Mouse (Mus musculus) T-cell, adult 2 months (primary cell): ENCODE measurements at regions not wholly inside any gene's neighbourhood (a gene's known extent, or its start where the extent isn't known, plus 50 kb on each side); places are given as distances from the start of the nearest gene placed in this dataset.
A peak's percentile ranks its signal among the peaks of the same experiment; 100 is the strongest.

Source experiments
- DNase-seq: peaks from one replicate; pipeline ENCODE4 v3.0.0; 2022; ENCODE audit warnings: low spot score

DNA sequence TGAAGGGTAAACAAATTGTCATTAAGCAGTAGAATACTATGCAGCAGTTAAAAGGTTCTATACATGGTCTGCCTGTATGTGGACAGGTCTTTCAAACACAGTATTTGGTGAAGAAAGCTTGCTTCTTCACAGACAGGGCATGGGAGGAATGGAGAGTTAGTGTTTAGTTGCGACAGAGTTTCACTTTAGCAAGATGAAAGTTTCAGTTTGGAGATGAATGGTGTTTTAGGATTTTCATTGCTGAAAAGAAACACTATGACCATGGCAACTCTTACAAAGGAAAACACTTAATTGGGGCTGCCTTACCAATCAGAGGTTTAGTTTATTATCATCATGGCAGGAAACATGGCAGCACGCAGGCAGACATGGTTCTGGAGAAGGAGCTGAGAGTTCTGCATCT, 162.2 kb upstream of the Id2 start:
- no peak for DNase-seq

DNA sequence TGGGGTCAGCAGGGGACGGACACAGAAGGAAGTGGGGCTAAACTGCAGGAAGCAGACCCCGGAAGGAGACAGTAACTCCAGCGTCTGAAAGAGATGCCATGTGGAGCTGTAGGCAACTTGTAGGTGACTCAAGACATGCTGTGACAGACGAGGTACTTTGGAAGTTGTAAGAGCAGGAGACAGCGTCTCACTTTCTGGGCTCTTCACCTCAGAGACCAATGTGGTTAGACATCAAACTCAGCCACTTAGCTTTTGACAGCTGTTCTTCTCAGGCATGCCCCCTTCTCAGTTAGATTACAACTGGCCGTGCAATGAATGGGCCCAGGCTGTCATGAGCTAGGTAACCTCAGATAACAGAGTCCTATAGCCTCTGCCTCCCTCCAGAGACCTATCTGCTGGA, 159.3 kb upstream of the Id2 start:
- DNase-seq: peak; percentile 40

GRCm38 (mm10) chr12:25254716-25255115, 157.8 kb upstream of the Id2 start:
- peak; percentile 51 for DNase-seq

DNA sequence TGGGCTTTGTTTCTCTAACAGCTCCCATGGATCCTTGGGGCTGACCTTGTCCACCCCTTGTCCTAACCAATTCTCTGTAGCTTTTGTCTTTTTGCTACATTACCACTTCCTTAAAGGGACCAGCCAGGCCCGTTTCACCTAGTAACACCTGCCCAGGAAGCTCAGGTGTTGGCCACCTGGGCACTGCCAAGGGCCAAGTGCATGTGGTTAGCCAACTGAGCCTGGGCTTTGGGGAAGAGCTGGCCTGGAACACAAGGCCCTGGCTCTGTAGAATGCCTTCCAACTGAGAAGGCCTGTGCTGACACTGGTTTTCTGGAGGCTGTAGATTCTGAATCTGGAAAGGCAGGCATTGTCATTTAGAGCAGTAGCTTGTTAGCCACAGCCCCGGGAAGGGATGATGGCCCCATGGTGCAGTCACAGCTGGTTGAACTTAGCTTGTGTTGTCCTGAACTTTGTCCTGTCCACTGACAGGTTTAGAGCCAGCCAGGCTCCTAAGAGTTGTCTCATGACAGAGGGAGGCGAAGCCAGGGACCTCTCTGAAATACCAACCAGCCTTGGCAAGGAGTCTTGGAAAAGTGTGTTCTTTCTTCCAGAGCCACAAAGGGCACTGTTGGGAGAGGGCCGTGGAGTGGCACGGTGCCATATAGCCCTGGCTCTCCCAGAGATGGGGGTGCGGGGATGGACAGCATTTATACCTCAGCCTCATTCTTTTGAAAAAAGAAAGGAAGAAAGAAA, 156.0 kb upstream of the Id2 start:
- no peak for DNase-seq

DNA sequence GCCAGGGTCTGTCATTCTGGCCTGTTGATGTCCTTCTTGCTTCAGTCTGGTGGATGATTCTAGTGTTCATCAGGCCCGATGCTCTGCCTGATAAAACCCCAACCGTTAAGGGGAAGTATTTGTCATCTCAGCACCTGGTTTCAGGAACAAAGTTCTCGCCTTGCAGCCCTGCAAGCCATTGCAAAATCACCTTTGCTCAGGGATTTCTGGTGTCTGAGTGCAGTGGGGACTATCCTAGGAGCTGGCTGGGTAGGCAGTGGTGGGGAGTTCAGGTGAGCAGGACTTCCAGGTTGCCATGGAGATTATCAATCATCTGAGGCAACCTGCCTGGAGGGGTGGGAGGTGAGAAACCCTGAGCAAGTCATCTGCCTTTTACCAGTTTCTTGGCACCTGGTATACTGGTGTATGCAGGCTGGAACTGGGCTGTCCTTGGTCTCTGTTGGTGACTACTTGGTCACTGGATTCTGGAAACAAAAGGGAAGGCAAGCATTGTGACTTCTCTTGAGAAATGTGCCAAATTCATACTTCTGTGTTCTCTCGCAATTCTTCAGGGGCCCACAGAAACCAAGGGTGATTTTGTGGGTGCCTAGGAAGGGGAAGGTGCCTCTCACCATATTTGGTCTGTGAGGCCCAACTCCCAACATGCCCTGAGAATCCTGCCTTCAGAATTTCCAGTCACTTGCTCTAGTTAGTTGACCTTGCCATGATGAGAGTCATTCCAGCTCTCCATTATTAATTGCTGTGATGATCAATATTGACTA, 154.7 kb upstream of the Id2 start:
- DNase-seq: no peak

GRCm38 (mm10) chr12:25250881-25251280, 153.9 kb upstream of the Id2 start:
- no peak for DNase-seq

GRCm38 (mm10) chr12:25248681-25249366, 151.9 kb upstream of the Id2 start:
- DNase-seq: no peak

DNA sequence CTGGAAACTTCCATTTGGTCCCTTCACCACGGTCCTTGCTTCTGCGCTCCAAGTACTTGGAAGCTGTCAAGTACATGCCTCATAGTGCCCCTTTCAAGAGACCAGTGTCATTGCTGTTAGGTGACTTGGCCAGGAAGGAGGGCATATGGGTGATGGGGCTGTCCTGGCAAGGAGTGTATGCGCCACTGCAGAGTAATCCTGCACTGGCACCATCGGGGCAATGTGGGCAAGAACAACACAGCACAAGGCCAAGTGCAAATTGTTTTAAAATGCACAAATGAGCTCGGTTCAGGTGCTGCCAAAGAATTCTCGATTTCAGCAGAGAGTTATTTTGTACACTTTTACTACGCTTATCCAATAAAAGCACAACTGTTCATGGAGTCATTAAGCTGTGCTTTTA, 149.6 kb upstream of the Id2 start:
- DNase-seq: no peak

DNA sequence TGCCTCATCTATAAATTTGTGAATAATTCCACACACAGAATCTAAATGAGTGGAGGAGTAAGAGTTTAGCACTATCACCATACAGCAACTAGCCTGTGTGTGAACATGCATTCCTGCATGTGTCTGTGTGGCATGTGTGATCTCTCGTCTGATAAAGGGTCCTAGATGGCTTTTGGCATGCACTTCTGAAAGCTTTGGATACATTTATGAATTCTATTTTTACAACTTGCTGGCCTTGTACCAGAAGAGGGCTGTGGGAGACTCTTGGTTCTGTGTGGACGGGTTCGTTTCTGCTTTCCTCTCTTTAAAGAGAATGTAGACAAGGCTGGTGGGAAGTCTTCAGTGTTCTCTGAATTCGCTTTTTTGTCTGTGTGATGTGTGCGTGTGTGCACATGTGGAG, 148.7 kb upstream of the Id2 start:
- DNase-seq: no peak

DNA sequence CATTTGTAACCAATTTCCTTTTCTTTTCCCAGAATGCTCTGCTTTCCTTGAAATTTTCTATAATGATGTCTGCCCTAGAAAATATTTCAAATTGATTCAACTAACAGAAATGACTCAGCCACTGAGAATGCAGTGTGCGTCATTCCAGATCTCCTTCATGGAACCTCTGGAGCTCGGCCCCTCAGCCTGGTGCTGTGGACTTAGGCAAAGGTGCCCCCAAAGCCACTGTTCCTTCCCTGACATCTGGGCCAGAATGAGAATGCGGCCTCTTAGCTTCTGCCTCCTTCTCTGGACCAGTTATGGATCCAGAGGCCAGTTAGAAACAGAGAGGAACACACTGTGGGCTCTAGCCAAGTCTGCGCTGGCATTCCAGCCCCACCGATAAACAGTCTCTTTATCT, 148.3 kb upstream of the Id2 start:
- DNase-seq: no peak

- no peak for DNase-seq
Observed at GRCm38 (mm10) chr12:25244666-25245065, 147.7 kb upstream of the Id2 start.

DNA sequence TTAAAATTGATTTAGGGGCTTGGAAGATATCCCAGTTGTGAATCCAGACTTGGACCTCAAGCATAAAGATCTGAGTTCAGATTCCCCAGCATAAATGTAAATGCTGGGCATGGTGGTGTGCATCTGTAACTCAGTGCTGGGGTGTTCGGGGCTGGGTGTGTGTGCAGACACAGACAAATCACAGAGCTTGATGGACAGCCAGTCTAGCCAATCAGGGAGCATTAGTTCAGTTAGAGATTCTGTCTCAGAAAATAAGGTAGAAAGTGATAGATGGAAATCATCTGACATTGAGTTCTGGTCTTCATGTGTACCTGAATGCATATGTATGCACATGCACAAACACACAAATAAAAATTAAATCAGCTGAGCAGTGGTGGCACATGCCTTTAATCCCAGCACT, 147.0 kb upstream of the Id2 start:
- no peak for DNase-seq

DNA sequence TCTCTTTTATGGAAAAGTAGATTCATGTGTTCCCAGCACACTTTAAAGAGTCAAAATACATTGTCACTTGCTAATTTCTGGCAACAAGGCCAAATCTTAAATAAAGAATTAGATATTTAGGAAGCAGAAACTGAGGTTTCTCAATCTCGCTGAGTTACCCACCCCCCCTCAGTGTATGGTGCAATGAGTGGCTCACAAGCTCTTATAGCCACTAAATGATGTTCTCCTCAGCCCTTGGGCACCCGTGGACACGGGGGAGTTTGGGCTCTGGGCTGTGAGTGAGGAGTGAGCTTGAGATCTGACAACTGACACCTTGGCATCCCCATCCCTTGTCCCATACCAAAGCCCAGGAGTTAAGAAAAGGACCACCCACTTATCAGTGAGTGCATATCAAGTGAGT, 145.4 kb upstream of the Id2 start:
- no peak for DNase-seq

- DNase-seq: peak; percentile 32
Observed at GRCm38 (mm10) chr12:25241675-25242074, 144.7 kb upstream of the Id2 start.

- no peak for DNase-seq
Observed at GRCm38 (mm10) chr12:25240796-25241195, 143.9 kb upstream of the Id2 start.

- DNase-seq: peak; percentile 45
Observed at GRCm38 (mm10) chr12:25240142-25240541, 143.2 kb upstream of the Id2 start.

DNA sequence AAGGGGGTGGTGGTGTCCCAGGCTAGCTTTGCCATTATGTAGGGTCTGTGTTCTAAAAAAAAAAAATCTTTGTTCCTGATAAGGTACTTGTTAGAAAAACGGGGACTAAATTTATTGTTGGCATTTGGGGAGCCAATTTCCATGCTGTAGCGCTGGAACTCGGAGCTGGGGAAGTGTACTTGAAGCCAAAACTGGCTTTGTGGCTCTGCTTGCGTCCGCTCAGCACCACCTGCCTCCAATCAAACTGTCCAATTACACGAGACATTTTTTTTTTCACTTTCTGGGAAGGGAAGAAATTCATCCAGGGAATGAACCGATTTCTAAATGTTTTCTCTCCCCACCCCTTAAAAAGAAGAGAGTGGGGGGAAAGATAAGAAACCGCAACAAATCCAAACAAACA, 138.1 kb upstream of the Id2 start:
- no peak for DNase-seq

GRCm38 (mm10) chr12:25234636-25235035, 137.7 kb upstream of the Id2 start:
- DNase-seq: no peak

DNA sequence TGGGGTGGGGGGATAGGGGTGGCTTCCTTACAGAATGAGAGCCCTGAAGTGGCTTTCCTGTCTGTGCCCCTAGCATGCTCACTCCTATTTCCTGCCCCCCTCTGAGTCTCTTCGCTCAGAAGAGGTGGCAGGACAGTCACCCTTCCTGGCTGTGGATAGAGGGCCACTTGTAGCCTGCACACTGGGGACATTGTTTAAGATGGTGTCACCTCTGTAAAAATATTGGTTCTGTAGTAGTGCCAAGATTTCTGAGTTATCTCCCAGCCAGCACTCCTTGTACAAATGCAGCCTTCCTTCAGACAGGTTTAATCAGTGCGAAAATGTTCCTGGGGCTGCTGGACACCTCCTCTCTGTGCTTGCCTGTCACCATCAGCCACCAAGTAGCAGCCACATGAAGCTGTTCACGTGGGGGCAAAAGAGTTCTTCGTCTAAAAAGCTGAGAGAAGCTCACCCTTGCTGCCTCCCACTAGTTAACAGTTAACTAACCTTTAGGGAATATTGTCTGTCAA, 136.1 kb upstream of the Id2 start:
- no peak for DNase-seq

- DNase-seq: no peak
Observed at GRCm38 (mm10) chr12:25232358-25233026, 135.6 kb upstream of the Id2 start.

- no peak for DNase-seq
Observed at GRCm38 (mm10) chr12:25228708-25229107, 131.8 kb upstream of the Id2 start.

DNA sequence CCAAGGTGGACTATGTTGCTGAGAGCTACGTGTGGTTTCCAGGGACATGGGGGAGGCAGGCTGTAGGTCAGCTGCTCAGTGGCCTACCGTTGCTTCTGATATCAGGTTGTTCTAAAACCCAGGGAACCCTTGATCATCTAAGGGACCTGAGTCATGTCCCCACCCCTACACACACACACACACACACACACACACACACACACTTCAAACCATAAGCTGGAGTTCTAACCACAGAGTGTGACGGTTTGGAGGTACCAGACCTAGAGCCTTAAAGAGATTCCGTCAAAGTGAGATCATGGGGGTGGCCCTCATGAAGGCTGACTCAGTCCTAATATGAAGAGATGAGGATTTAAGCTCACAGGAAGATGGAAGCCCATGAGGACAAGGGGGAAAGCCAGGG, 130.8 kb upstream of the Id2 start:
- DNase-seq: no peak
